Mouse (Mus musculus): ENCODE results near the gene Slc25a13. TPM values are rescaled to one million over a fixed set of nuclear protein-coding genes. Genes with fewer than 3 reads are reported as not detected.
"Not testable (repeated sequence)": the region's sequence is repeated elsewhere in the genome, so short reads cannot be mapped to it uniquely, and the experiment has no call there.

The Slc25a13 gene
- total and polyA plus RNA-seq, 3 experiments, result 45.5 to 146 (median 121) TPM

DNA sequence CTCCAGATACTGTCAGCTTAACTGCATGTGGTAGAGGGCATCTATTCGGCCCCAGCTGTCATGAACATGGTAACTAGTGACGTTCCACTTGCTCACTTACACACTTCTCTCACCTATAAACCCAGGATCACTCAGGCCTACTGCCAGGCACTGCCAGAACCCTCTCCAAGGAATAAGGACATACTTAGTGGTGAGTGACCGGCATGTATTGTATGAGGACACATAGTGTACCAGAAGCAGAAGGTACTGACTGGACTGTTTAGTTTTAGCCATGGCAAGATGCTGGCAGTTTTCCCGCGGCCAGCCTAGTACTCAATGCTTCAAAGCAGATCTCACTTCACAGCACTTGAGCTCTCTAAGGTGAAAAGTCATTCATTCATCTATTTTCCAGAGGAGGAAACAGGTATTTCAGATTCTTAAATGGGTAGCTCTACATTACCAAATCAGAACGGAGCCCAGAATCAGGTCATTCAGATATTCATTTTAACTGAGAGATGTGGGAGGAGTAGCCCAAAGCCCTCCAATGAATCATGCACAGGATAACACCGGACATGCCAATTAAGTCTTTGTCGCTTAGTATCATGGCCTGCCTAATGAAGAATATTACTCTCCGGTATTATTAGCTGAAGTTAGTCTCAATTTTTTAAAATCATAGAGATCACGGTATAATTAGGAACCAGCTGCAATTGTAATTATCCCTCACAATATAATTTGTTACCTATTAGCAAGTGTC, 17.7 kb downstream of the Slc25a13 start:
- Histone ChIP-seq H3K27ac (0 out of 2 replicates have a peak overlapping the region, but pooled peaks have one; percentile 31), H3K36me3 (ENCODE audit: control insufficient read depth, insufficient read depth, low read length) (peaks cover 4% of the 10 kb centered on the region), H3K4me1 (ENCODE audit: control insufficient read depth, insufficient read depth, low read length) (peaks cover 2% of the 10 kb centered on the region; the same call in 1 of the 2 replicates), H3K9ac (ENCODE audit: low read depth, low read length) (no peak overlapping the region), H3K27me3 (ENCODE audit: control insufficient read depth, insufficient read depth, low read length) (no peaks in the 10 kb centered on the region), H3K79me2 (replicated peaks; ENCODE audit: control insufficient read depth, insufficient read depth, low read length) (no peaks in the 10 kb centered on the region), H3K4me3 (no peak overlapping the region)
- intact Hi-C loops (cut with DNase I), result no loop called here
- TF ChIP-seq EP300 (IDR thresholded peaks at IDR 0.05; ENCODE audit: insufficient read depth, low read depth, low read length) (peak; percentile 62; the same call in 1 of the 2 replicates), CTCF (IDR thresholded peaks at IDR 0.05) (no peak), POLR2A (IDR thresholded peaks at IDR 0.05; ENCODE audit: insufficient read depth, low read depth, low read length) (no peak)
- WGBS, result 72% methylated on average over 10 of the region's 10 CpGs
- peak in 1 of 2 experiments; percentile 30 for DNase-seq

DNA sequence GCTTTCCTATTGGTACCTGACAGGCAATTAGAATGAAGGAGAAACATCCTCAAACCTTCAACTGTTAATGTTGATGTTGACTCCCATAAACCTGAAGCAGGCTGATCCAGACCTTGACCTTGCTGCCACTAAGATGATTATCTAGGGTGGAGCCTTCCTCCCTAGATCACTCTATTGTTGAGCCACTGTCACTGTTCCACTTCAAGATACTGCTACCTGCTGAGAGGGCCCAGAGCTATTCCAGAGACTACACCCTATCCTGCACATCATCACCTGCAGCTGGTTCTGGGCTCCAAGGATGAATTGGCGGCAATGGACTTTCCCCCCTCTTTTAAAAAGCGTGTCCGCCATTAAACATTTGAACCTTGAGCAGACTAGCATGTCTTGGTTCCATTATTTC, 18.9 kb downstream of the Slc25a13 start:
- intact Hi-C loops (cut with DNase I); H3K79me2 ChIP-seq (replicated peaks; ENCODE audit: control insufficient read depth, insufficient read depth, low read length): not testable (repeated sequence)
- whole genome bisulfite sequencing, result 94% methylated on average over 3 of the region's 3 CpGs

DNA sequence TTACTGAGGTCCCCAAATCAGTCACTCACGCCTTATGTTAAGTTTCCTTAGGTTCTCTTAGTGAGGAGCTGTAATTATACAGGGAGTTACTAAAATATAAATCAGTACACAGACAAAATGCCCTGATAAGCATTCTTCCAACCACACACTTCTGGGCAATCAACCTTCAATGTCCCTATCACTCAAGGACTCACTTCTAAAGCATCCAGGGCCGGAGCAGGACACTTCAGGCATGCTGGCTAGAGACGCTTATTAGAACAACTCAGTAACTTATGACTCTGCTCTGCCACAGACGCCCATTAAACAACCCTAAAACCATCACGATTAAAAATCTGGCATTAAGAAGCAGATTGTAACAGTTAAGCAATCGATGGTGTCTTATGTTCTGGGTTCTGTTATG, 19.6 kb downstream of the Slc25a13 start:
- intact Hi-C loops (cut with DNase I), result no loop called here
- H3K79me2 ChIP-seq (replicated peaks; ENCODE audit: control insufficient read depth, insufficient read depth, low read length), result no peaks in the 10 kb centered on the region
- H3K9ac ChIP-seq (ENCODE audit: low read depth, low read length), result no peak overlapping the region
- no peak overlapping the region for H3K27ac ChIP-seq
- peaks cover 4% of the 10 kb centered on the region for H3K36me3 ChIP-seq (ENCODE audit: control insufficient read depth, insufficient read depth, low read length)
- H3K27me3 ChIP-seq (ENCODE audit: control insufficient read depth, insufficient read depth, low read length), result no peaks in the 10 kb centered on the region
- TF ChIP-seq POLR2A (IDR thresholded peaks at IDR 0.05; ENCODE audit: insufficient read depth, low read depth, low read length) (no peak), CTCF (IDR thresholded peaks at IDR 0.05) (no peak), EP300 (IDR thresholded peaks at IDR 0.05; ENCODE audit: insufficient read depth, low read depth, low read length) (no peak)
- H3K4me1 ChIP-seq (ENCODE audit: control insufficient read depth, insufficient read depth, low read length), result peaks cover 2% of the 10 kb centered on the region; the same call in 1 of the 2 replicates
- H3K4me3 ChIP-seq, result no peak overlapping the region
- no peak for DNase-seq
- 62% methylated on average over 6 of the region's 6 CpGs for WGBS

More for the DNA sequence above, 18.9 kb downstream of the Slc25a13 start:
- H3K9ac ChIP-seq (ENCODE audit: low read depth, low read length); DNase-seq; H3K4me1 ChIP-seq (ENCODE audit: control insufficient read depth, insufficient read depth, low read length); H3K36me3 ChIP-seq (ENCODE audit: control insufficient read depth, insufficient read depth, low read length); H3K4me3 ChIP-seq; H3K27me3 ChIP-seq (ENCODE audit: control insufficient read depth, insufficient read depth, low read length); H3K27ac ChIP-seq: not testable (repeated sequence)

DNA sequence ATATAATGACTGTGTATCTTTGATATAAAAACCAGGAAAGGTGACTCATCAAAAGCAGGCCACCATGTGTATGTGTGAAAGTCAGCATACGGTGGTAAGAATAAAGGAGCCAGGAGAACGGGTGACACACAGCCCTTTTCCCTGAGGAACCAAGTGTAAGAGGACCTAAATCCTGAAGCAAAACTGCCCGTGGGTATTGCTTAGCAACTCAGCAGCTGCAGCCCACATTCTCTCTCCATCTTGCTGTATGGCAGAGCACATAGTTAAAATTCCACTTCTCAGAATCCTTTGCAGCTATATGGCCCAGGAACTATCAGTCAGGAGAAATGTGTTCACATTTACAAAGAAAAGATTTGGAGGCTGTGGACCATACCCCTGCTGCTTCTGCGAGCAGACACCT, 20.4 kb downstream of the Slc25a13 start:
- intact Hi-C loops (cut with DNase I), result no loop called here
- Histone ChIP-seq H3K27me3 (ENCODE audit: control insufficient read depth, insufficient read depth, low read length) (no peaks in the 10 kb centered on the region), H3K27ac (no peak overlapping the region), H3K79me2 (replicated peaks; ENCODE audit: control insufficient read depth, insufficient read depth, low read length) (no peaks in the 10 kb centered on the region), H3K36me3 (ENCODE audit: control insufficient read depth, insufficient read depth, low read length) (peaks cover 4% of the 10 kb centered on the region), H3K4me1 (ENCODE audit: control insufficient read depth, insufficient read depth, low read length) (peaks cover 2% of the 10 kb centered on the region; the same call in 1 of the 2 replicates), H3K9ac (ENCODE audit: low read depth, low read length) (no peak overlapping the region), H3K4me3 (no peak overlapping the region)
- DNase-seq, result no peak
- WGBS, result 66% methylated on average over 4 of the region's 4 CpGs
- TF ChIP-seq EP300 (IDR thresholded peaks at IDR 0.05; ENCODE audit: insufficient read depth, low read depth, low read length) (no peak), POLR2A (IDR thresholded peaks at IDR 0.05; ENCODE audit: insufficient read depth, low read depth, low read length) (no peak), CTCF (IDR thresholded peaks at IDR 0.05) (no peak)

DNA sequence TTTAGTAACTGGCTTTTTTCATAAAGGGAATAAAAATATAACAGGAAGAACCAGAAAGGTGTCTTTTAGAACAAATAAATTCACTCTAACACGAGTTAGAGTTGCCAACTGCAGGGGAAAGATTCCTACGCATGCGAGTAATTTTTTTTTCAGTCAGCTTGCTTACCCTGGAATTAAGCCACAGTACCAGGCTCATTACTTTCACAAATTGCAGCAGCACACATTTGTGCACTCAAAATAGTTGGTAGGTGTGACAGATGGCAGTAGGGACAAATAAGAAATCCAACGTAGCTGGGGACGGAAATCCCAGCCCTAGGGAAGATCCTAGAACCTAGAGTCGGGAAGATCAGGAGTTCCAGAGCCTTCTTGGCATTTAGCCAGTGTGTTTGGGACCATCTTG, 22.1 kb downstream of the Slc25a13 start:
- 62% methylated on average over 6 of the region's 6 CpGs for whole genome bisulfite sequencing
- H3K79me2 ChIP-seq (replicated peaks; ENCODE audit: control insufficient read depth, insufficient read depth, low read length), result no peaks in the 10 kb centered on the region
- no peak overlapping the region for H3K4me3 ChIP-seq
- no peak for DNase-seq
- H3K4me1 ChIP-seq (ENCODE audit: control insufficient read depth, insufficient read depth, low read length), result peaks cover 2% of the 10 kb centered on the region; the same call in 1 of the 2 replicates
- H3K9ac ChIP-seq (ENCODE audit: low read depth, low read length), result no peak overlapping the region
- TF ChIP-seq CTCF (IDR thresholded peaks at IDR 0.05) (no peak), EP300 (IDR thresholded peaks at IDR 0.05; ENCODE audit: insufficient read depth, low read depth, low read length) (no peak), POLR2A (IDR thresholded peaks at IDR 0.05; ENCODE audit: insufficient read depth, low read depth, low read length) (no peak)
- no peak overlapping the region; the same call in 1 of the 2 replicates for H3K27ac ChIP-seq
- H3K27me3 ChIP-seq (ENCODE audit: control insufficient read depth, insufficient read depth, low read length), result no peaks in the 10 kb centered on the region
- intact Hi-C loops (cut with DNase I), result no loop called here
- peaks cover 4% of the 10 kb centered on the region for H3K36me3 ChIP-seq (ENCODE audit: control insufficient read depth, insufficient read depth, low read length)

DNA sequence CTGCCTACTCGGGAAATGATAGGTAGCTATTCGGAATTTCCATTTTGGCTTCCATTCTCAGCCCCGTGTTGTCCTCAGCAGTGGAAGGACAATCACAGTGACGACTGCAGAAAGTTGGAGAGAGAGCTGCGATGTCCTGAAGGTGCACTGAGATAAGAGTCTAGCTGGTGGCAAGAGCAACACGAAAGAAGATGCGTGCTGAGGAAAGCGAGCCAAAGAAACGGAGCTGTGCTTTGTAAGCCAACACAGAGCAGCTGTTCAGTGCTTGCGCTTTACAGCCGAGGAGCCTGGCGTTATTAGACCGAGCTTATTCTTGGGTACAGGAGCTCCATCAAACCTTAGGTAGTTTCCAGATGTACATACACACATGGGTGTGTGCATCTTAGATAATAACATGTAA, 23.1 kb downstream of the Slc25a13 start:
- DNase-seq, result no peak
- Histone ChIP-seq H3K27me3 (ENCODE audit: control insufficient read depth, insufficient read depth, low read length) (no peaks in the 10 kb centered on the region), H3K9ac (ENCODE audit: low read depth, low read length) (no peak overlapping the region), H3K79me2 (replicated peaks; ENCODE audit: control insufficient read depth, insufficient read depth, low read length) (no peaks in the 10 kb centered on the region), H3K36me3 (ENCODE audit: control insufficient read depth, insufficient read depth, low read length) (peaks cover 4% of the 10 kb centered on the region), H3K27ac (no peak overlapping the region), H3K4me1 (ENCODE audit: control insufficient read depth, insufficient read depth, low read length) (no peaks in the 10 kb centered on the region; the same call in 1 of the 2 replicates), H3K4me3 (no peak overlapping the region)
- 52% methylated on average over 13 of the region's 13 CpGs for WGBS
- TF ChIP-seq CTCF (IDR thresholded peaks at IDR 0.05) (no peak), POLR2A (IDR thresholded peaks at IDR 0.05; ENCODE audit: insufficient read depth, low read depth, low read length) (no peak)
- intact Hi-C loops (cut with DNase I), result no loop called here

All from heart, adult 2 months (tissue).